Mouse (Mus musculus) liver, embryonic 13.5 days (tissue): Measurements from ENCODE around the gene Arhgdib. TPM values are rescaled to one million over a fixed set of nuclear protein-coding genes. Genes with fewer than 3 reads are reported as not detected.

Experiments
- ATAC-seq: fragments of 200-750 bp; cut with Nextera tagmentation; 2 replicates; pipeline ENCODE4 v1.8.0; 2017; ENCODE audit warnings: low read depth, mild to moderate bottlenecking, moderate number of reproducible peaks, moderate library complexity
- DNase-seq: peaks from one replicate; pipeline ENCODE4 v3.0.0; 2022
- H3K27ac ChIP-seq: fragments of 300-500 bp; sonication (generic); 2 replicates; pipeline ENCODE4 v1.5.1; 2015; ENCODE audit warnings: moderate library complexity, mild to moderate bottlenecking, inconsistent platforms
- H3K27me3 ChIP-seq: fragments of 300-500 bp; sonication (generic); 2 replicates; pipeline ENCODE4 v1.6.1; 2015; ENCODE audit warnings: mild to moderate bottlenecking, inconsistent platforms
- H3K36me3 ChIP-seq: fragments of 300-500 bp; sonication (generic); 2 replicates; pipeline ENCODE4 v1.6.1; 2015; ENCODE audit warnings: mild to moderate bottlenecking, inconsistent platforms
- H3K4me1 ChIP-seq: fragments of 300-500 bp; sonication (generic); replicated peaks from 2 replicates; pipeline ENCODE4 v1.6.1; 2015; ENCODE audit warnings: inconsistent platforms
- H3K4me2 ChIP-seq: fragments of 300-500 bp; sonication (generic); 2 replicates; pipeline ENCODE4 v1.6.1; 2015; ENCODE audit warnings: inconsistent platforms, mild to moderate bottlenecking, moderate library complexity
- H3K4me3 ChIP-seq: fragments of 300-500 bp; sonication (generic); replicated peaks from 2 replicates; pipeline ENCODE4 v1.5.1; 2015; ENCODE audit warnings: mild to moderate bottlenecking, inconsistent platforms
- H3K9ac ChIP-seq: fragments of 300-500 bp; sonication (generic); 2 replicates; pipeline ENCODE4 v1.6.1; 2015; ENCODE audit warnings: mild to moderate bottlenecking, inconsistent platforms
- H3K9me3 ChIP-seq: fragments of 300-500 bp; sonication (generic); replicated peaks from 2 replicates; pipeline ENCODE4 v1.6.1; 2016; ENCODE audit warnings: inconsistent platforms
- WGBS: fragments of 180-500 bp; shearing (Covaris S2); methylation state at CpG from one replicate; pipeline ENCODE4 v1.1.7; 2015; ENCODE audit not compliant: insufficient replicate concordance; 5-methylcytosine and 5-hydroxymethylcytosine counted together
- polyA plus RNA-seq: library from polyadenylated mRNA; unstranded; fragments of >200 nt; fragmentation: Nextera tagmentation; extraction: Ambion mirVana; gene quantifications from 2 replicates; pipeline ENCODE4 v1.2.1, GENCODE M21; 2015

Arhgdib gene
- polyA plus RNA-seq, 1 experiment from 2014 or later, result 107 TPM

DNA sequence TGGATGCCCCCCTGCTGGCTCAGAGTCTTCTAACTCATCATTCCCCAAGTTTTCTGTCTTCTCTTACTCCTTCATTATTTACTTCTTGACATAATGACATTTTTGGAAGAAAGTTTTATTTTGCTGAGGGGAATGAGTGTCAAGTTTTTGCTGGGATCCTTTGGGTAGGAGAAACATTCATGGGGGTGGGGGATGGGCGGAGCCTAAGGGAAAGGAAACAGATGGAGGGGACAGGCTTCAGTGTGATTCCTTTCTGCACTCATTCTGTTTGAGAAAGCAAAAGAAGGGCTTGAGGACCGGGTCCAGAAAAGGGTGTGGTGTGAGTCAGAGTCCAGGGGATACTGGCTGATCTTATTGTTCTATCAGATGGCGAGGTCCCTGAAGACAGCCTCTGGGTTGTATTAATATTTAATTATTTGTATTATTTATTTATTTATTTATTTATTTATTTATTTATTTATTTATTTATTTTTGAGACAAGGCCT, 58.2 kb downstream of the Arhgdib start:
- WGBS, result 54% methylated on average over 3 of the region's 3 CpGs
- H3K27ac ChIP-seq, result no peak overlapping the region
- H3K4me3 ChIP-seq, result no peak overlapping the region
- no peaks in the 10 kb centered on the region for H3K36me3 ChIP-seq
- no peak for DNase-seq
- H3K27me3 ChIP-seq, result no peaks in the 10 kb centered on the region
- H3K9me3 ChIP-seq, result no peaks in the 10 kb centered on the region
- ATAC-seq, result no peak
- no peak overlapping the region for H3K4me2 ChIP-seq
- H3K9ac ChIP-seq, result no peak overlapping the region
- H3K4me1 ChIP-seq, result no peaks in the 10 kb centered on the region

- no peaks in the 10 kb centered on the region for H3K9me3 ChIP-seq
- H3K36me3 ChIP-seq, result no peaks in the 10 kb centered on the region
- H3K4me2 ChIP-seq, result no peak overlapping the region
- DNase-seq (no peak), ATAC-seq (no peak)
- no peak overlapping the region for H3K4me3 ChIP-seq
- no peak overlapping the region for H3K27ac ChIP-seq
- 60% methylated on average over 8 of the region's 8 CpGs for WGBS
- H3K9ac ChIP-seq, result no peak overlapping the region
- H3K27me3 ChIP-seq, result no peaks in the 10 kb centered on the region
- no peaks in the 10 kb centered on the region for H3K4me1 ChIP-seq
Measured at GRCm38 (mm10) chr6:136881678-136882077, 60.0 kb downstream of the Arhgdib start.

GRCm38 (mm10) chr6:136875670-136876069, 66.0 kb downstream of the Arhgdib start, which contains the start of gene Mgp:
Mgp (minus strand) TSS chr6:136875823.
- DNase-seq, result no peak
- no peak within 1 kb of the TSS for H3K4me2 ChIP-seq
- H3K27me3 ChIP-seq, result no peaks in the 10 kb centered on the region
- no peak within 1 kb of the TSS for H3K9ac ChIP-seq
- no peak within 1 kb of the TSS for H3K27ac ChIP-seq
- 52% methylated on average over 9 of the region's 9 CpGs for WGBS
- no peak for ATAC-seq
- no peak within 1 kb of the TSS for H3K4me3 ChIP-seq
- H3K4me1 ChIP-seq, result no peaks in the 10 kb centered on the region
- H3K36me3 ChIP-seq, result no peaks in the 10 kb centered on the region
- H3K9me3 ChIP-seq, result no peaks in the 10 kb centered on the region

GRCm38 (mm10) chr6:136874599-136874998, 67.1 kb downstream of the Arhgdib start:
- H3K36me3 ChIP-seq, result no peaks in the 10 kb centered on the region
- H3K4me3 ChIP-seq, result no peak overlapping the region
- DNase-seq, result no peak
- H3K4me1 ChIP-seq, result no peaks in the 10 kb centered on the region
- H3K9me3 ChIP-seq, result no peaks in the 10 kb centered on the region
- no peak overlapping the region for H3K9ac ChIP-seq
- WGBS, result 61% methylated on average over 8 of the region's 8 CpGs
- no peak for ATAC-seq
- no peak overlapping the region for H3K4me2 ChIP-seq
- no peaks in the 10 kb centered on the region for H3K27me3 ChIP-seq
- no peak overlapping the region for H3K27ac ChIP-seq

Other genes starting within 250 kb of the Arhgdib start
- 0.08 and 0.15 TPM in 2 replicates for gene Gucy2c, start 160.1 kb downstream of the Arhgdib start, polyA plus RNA-seq
- gene Hist4h4, start 137.5 kb downstream of the Arhgdib start, polyA plus RNA-seq, result 1.3 and 1.5 TPM in 2 replicates
- 167 and 177 TPM in 2 replicates for gene H2afj, start 133.7 kb downstream of the Arhgdib start, polyA plus RNA-seq
- gene BC049715, start 114.3 kb downstream of the Arhgdib start, polyA plus RNA-seq, result 1.2 and 2.4 TPM in 2 replicates
- 62.5 and 80.2 TPM in 2 replicates for gene Wbp11, start 113.7 kb downstream of the Arhgdib start, polyA plus RNA-seq
- not detected in 2 replicates for gene Smco3, start 106.4 kb downstream of the Arhgdib start, polyA plus RNA-seq
- 28.8 and 32.7 TPM in 2 replicates for gene Art4, start 84.2 kb downstream of the Arhgdib start, polyA plus RNA-seq
- 6.5 and 7.3 TPM in 2 replicates for gene Mgp, start 66.1 kb downstream of the Arhgdib start, polyA plus RNA-seq
- gene Erp27, start 19.7 kb downstream of the Arhgdib start, polyA plus RNA-seq, result 0.12 and 0.20 TPM in 2 replicates
- gene Pde6h, start 18.1 kb downstream of the Arhgdib start, polyA plus RNA-seq, result not detected in 2 replicates
- 2.5 and 3.3 TPM in 2 replicates for gene Rerg, start 228.6 kb upstream of the Arhgdib start, polyA plus RNA-seq